Mouse (Mus musculus) C2C12 (cell line): ENCODE measurements around the gene Usp35. TPM values are rescaled to one million over a fixed set of nuclear protein-coding genes. Genes with fewer than 3 reads are reported as not detected.

Experiments used
- H3K27me3 ChIP-seq: one replicate; pipeline ENCODE4 v1.6.1; 2011; ENCODE audit not compliant: control insufficient read depth, insufficient read depth, insufficient read length
- H3K36me3 ChIP-seq: one replicate; pipeline ENCODE4 v1.6.1; 2011; ENCODE audit not compliant: control insufficient read depth, insufficient read depth
- H3K4me3 ChIP-seq: one replicate; pipeline ENCODE4 v1.5.1; 2011; ENCODE audit warnings: mild to moderate bottlenecking, control low read depth; ENCODE audit not compliant: poor library complexity, insufficient read depth, severe bottlenecking
- H3K79me2 ChIP-seq: one replicate; pipeline ENCODE4 v1.6.1; 2011; ENCODE audit not compliant: control insufficient read depth, insufficient read depth
- H3K79me3 ChIP-seq: one replicate; pipeline ENCODE4 v1.6.1; 2011; ENCODE audit warnings: low read depth, control low read depth
- H3ac ChIP-seq: one replicate; pipeline ENCODE3; 2011; ENCODE audit warnings: low read depth; ENCODE audit not compliant: control insufficient read depth, insufficient read length
- CEBPB ChIP-seq: IDR thresholded peaks from one replicate; pipeline ENCODE4 v1.6.1; 2011; ENCODE audit warnings: low read depth, mild to moderate bottlenecking, control low read depth, moderate library complexity
- CTCF ChIP-seq: IDR thresholded peaks from one replicate; pipeline ENCODE4 v1.5.1; 2011; ENCODE audit not compliant: control insufficient read depth, insufficient read depth, insufficient read length
- FOSL1 ChIP-seq: IDR thresholded peaks from one replicate; pipeline ENCODE4 v1.8.0; 2011; ENCODE audit warnings: mild to moderate bottlenecking, low read length; ENCODE audit not compliant: poor library complexity, insufficient read depth, severe bottlenecking
- MAX ChIP-seq: IDR thresholded peaks from one replicate; pipeline ENCODE4 v1.6.1; 2011; ENCODE audit warnings: mild to moderate bottlenecking, control low read depth
- MYOD1 ChIP-seq: IDR thresholded peaks from one replicate; pipeline ENCODE4 v1.6.1; 2011; ENCODE audit warnings: low read depth; ENCODE audit not compliant: control insufficient read depth, insufficient read length
- MYOG ChIP-seq: IDR thresholded peaks from one replicate; pipeline ENCODE4 v1.6.1; 2011; ENCODE audit not compliant: control insufficient read depth, insufficient read length; ENCODE audit errors: extremely low read depth
- USF1 ChIP-seq: IDR thresholded peaks from one replicate; pipeline ENCODE4 v1.6.1; 2011; ENCODE audit warnings: low read depth, mild to moderate bottlenecking, control low read depth, moderate library complexity
- long read RNA-seq, 2 experiments: library from polyadenylated mRNA; unstranded; transcript quantifications; one replicate each; pipeline ENCODE4 v2.0.0; 2019 to 2020
- polyA plus RNA-seq: library from polyadenylated mRNA; unstranded; fragments of >200 nt; fragmentation: generic; extraction: Trizol; gene quantifications from one replicate; pipeline ENCODE4 v1.2.1, GENCODE M21; 2012; ENCODE audit warnings: missing spikeins

Gene Usp35
- 1.1 TPM for polyA plus RNA-seq
- long read RNA-seq, experiment 1, partial matches to known transcripts, result 0 of 1 reads
- long read RNA-seq, experiment 1, other reads (novel, unspliced or antisense), result 1 of 1 reads
- long read RNA-seq, experiment 2, full-length matches to known transcripts, result 1 of 1 reads
- long read RNA-seq, experiment 2, partial matches to known transcripts, result 0 of 1 reads
- long read RNA-seq, experiment 2, other reads (novel, unspliced or antisense), result 0 of 1 reads

DNA sequence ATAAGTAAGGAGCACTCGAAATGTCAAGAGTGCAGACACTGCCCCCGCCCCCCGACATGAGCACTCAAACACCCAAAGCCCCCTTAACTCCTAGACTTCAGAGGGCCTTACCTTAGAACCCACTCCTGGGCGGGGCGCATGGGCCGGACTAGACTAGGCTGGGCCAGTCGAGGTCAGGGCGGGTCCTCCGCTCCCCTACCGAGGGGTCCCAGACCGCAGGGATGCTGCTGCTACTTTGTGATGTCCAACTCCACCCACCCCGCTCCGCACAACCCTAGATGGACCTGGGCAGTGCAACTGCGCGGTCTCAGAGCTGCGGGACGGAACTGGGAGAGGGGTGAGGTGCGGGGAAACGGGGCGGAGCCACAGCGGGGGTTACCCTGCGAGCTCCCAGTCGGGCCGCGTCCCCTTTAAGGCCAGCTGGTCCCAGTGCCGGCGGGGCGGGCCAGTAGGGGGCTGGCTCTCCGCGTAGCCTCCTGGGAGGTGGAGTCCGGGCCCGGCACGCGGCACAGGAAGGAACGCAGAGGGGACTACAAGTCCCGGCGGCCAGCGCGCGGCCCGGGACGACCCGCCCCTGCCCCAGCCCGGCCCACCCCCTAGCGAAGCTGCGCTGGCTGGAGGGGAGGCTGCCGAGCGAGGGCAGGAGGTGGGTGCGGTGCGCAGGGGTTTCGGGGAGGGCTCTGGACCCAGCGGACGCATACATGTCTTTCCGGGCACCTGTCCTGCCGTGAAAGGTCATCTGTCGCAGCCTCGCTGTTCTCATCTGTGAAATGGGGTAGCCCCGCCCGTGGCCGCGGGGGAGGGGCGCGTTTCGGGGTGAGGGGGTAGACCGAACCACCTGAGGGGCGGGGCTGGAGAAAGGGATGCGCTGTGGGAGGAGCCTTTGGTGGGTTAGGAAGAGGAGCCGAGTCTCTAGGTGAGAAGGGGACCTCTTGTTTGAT, at the start of gene Usp35, which contains the start of gene Kctd21:
Gene Usp35, minus strand, starts transcription at position 295 of the 941 bp plus-strand sequence.
Gene Kctd21, plus strand, starts transcription at position 602 of the 941 bp plus-strand sequence.
- Histone ChIP-seq H3ac (peak within 1 kb of the TSS; percentile 79), H3K4me3 (peak within 1 kb of the TSS; percentile 49), H3K79me2 (no peaks in the 10 kb centered on the region), H3K36me3 (no peaks in the 10 kb centered on the region), H3K79me3 (no peaks in the 10 kb centered on the region), H3K27me3 (no peaks in the 10 kb centered on the region)
- TF ChIP-seq FOSL1, result no peak
- TF ChIP-seq CEBPB, result no peak

DNA sequence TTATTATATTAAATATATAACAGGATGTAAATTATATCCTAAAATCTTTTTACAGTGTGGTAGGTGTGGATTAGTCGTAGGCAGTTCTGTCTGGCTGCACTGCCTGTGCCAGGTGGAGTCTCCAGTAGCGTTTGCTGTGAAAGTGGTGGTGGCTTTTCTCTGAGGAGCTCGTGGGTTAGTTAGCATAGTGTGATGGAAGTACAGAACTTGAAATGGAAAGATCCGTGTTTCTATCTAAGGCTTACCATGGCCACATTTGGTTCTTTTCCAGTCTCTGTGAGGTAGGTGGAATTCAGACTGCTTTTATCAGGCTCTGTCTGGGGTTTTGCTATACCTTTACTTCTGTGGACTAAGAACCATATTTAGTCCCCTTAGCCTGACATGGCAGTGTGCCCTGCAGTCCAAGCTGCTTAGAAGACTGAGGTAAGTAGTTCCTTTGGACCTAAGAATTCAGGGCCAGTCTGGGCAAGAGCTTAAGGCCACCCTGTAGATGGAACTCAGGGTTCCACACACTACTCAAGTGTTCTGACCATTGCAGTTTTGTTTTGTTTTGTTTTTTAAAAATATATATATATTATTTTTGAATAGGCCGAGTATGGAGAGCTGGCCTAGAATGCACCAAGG, 48.8 kb upstream of the Usp35 start:
- H3K4me3 ChIP-seq, result no peak overlapping the region
- TF ChIP-seq FOSL1, result no peak
- no peak for TF ChIP-seq CTCF
- TF ChIP-seq CEBPB, result no peak
- TF ChIP-seq MYOG, result no peak
- TF ChIP-seq MAX, result no peak
- no peak for TF ChIP-seq MYOD1
- no peak for TF ChIP-seq USF1
- H3ac ChIP-seq, result no peak overlapping the region
- H3K79me3 ChIP-seq, result no peaks in the 10 kb centered on the region
- H3K79me2 ChIP-seq, result no peaks in the 10 kb centered on the region
- no peaks in the 10 kb centered on the region for H3K27me3 ChIP-seq
- peaks cover 52% of the 10 kb centered on the region for H3K36me3 ChIP-seq

DNA sequence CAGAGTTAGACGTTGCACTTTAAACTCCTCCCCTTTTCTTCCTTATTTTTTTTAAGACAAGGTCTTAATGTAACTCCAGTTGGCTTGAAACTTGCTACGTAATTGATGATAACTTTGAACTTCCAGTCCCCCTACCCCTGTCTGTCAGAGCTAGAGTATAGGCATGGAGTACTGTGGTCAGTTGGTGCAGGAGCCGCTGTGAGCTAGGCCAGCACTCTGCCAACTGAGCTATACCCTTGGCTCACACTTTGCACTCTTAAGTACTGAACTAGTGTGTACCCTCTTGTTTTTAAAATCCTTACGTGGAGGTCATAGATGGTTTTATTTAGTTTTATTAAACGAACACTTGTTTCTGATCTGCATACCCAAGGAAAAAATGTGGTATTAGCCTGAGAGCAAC, 47.5 kb upstream of the Usp35 start:
- TF ChIP-seq MYOG (no peak), MAX (no peak), CTCF (no peak), CEBPB (no peak), MYOD1 (no peak), USF1 (no peak), FOSL1 (no peak)
- peaks cover 41% of the 10 kb centered on the region for H3K36me3 ChIP-seq
- H3K79me3 ChIP-seq, result no peaks in the 10 kb centered on the region

DNA sequence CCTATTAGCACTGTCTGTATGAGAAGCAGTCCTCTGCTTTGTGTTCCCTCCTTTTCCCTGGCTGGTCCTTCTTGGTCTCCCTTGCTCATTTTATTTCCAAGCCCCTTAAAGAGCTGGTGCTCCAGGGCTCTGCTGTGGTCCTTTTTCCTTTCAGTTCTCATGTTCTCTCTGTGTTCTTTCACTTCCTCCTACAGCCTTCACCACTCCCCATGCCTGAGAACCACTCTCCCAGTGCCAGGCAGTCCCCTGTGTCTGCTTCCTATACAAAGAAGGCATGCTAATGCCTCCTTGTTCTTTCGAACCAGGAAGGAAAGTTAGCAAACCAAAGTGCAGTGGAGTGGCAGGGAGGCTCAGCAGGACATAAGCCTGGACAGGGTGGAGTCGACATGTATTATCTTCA, 44.1 kb upstream of the Usp35 start:
- peaks cover 8% of the 10 kb centered on the region for H3K79me2 ChIP-seq
- H3ac ChIP-seq, result no peak overlapping the region
- H3K27me3 ChIP-seq, result no peaks in the 10 kb centered on the region
- TF ChIP-seq MYOG (no peak), CTCF (no peak), FOSL1 (no peak), CEBPB (no peak), USF1 (no peak), MYOD1 (no peak), MAX (no peak)
- H3K79me3 ChIP-seq, result peaks cover 4% of the 10 kb centered on the region
- H3K36me3 ChIP-seq, result peaks cover 20% of the 10 kb centered on the region
- H3K4me3 ChIP-seq, result no peak overlapping the region

More for the DNA sequence above, 47.5 kb upstream of the Usp35 start:
- H3K79me2 ChIP-seq, result no peaks in the 10 kb centered on the region
- no peak overlapping the region for H3ac ChIP-seq
- no peak overlapping the region for H3K4me3 ChIP-seq
- no peaks in the 10 kb centered on the region for H3K27me3 ChIP-seq

DNA sequence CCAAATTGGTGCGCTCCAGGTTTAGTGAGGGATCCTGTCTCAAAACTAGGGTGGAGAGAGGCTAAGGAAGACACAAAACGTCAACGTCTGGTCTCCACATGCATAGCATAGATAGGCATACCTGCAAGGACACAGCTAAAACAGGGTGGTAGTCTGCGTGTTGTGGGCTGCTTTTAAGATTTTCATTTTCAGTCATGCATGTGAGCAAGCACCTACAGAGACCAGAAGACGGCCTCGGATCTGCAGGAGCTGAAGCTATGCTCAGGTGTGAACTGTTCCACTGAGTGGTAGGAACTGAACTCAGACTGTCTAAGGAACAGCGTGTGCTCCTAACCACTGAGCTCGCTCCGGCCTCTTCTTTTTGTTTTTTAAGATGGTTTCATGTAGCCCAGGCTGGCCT, 43.3 kb upstream of the Usp35 start:
- Histone ChIP-seq H3K36me3 (peaks cover 19% of the 10 kb centered on the region), H3ac (no peak overlapping the region), H3K4me3 (no peak overlapping the region), H3K79me3 (peaks cover 4% of the 10 kb centered on the region), H3K27me3 (no peaks in the 10 kb centered on the region), H3K79me2 (peaks cover 8% of the 10 kb centered on the region)
- no peak for TF ChIP-seq MYOG
- no peak for TF ChIP-seq MYOD1
- TF ChIP-seq MAX, result no peak
- TF ChIP-seq CEBPB, result no peak
- TF ChIP-seq CTCF, result no peak
- TF ChIP-seq FOSL1, result no peak
- TF ChIP-seq USF1, result no peak
